Mouse (Mus musculus): ENCODE measurements at regions not wholly inside any gene's neighbourhood (a gene's known extent, or its start where the extent isn't known, plus 50 kb on each side); places are given as distances from the start of the nearest gene placed in this dataset.
A peak's percentile ranks its signal among the peaks of the same experiment; 100 is the strongest.

DNA sequence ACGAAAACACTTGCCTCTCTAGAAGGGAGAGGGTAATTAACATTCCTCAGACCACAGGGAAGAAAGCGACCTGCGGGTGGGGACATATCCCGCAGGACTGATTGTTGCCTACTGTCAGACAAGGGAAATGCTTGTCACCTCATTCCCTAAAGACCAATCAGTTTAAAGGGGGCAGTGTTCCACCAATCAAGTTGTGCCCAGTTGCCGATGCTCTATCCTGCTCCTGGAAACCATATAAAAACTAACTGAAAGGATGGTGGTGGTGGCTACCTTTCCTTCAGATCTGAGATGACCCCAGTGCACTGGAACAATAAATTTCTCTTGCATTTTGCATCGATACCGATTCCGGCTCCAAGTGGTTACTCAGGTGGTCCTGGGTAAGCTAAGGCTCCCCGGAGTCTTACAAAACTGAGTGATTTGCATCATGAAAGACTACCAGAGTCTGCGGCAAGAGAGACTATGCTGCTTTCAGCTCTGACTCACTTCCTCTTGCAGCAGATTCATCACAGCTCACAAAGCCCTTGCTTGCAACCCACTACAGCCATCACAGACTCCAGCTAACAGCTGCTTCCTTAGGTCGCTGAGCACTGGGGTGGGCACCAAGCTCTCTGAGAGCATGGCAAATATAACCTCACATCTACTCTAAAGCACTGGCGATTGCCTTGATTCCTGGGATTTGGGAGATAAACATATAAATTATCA is 533.7 kb upstream of the A830018L16Rik start:
- Histone ChIP-seq H3K4me1 (no peaks in the 10 kb centered on the region), H3K27me3 (replicated peaks) (no peaks in the 10 kb centered on the region), H3K27ac (no peak overlapping the region), H3K4me2 (replicated peaks) (0 out of 2 replicates have a peak overlapping the region, but pooled peaks have one; percentile 18), H3K36me3 (no peaks in the 10 kb centered on the region), H3K4me3 (no peak overlapping the region), H3K9me3 (no peaks in the 10 kb centered on the region), H3K9ac (no peak overlapping the region)
- ATAC-seq (ENCODE audit: low FRiP score, low read depth): peak; percentile 37; the same call in 1 of the 2 replicates
- WGBS: 68% methylated on average over 12 of the region's 12 CpGs

- Histone ChIP-seq H3K4me2 (replicated peaks) (no peak overlapping the region), H3K4me1 (no peaks in the 10 kb centered on the region), H3K9ac (no peak overlapping the region), H3K4me3 (no peak overlapping the region), H3K36me3 (no peaks in the 10 kb centered on the region), H3K27ac (no peak overlapping the region), H3K9me3 (no peaks in the 10 kb centered on the region), H3K27me3 (replicated peaks) (no peaks in the 10 kb centered on the region)
- no peak for ATAC-seq (ENCODE audit: low FRiP score, low read depth)
- WGBS: 79% methylated on average over 2 of the region's 2 CpGs
Measured at GRCm38 (mm10) chr1:10898806-10899205, 515.1 kb upstream of the A830018L16Rik start.

DNA sequence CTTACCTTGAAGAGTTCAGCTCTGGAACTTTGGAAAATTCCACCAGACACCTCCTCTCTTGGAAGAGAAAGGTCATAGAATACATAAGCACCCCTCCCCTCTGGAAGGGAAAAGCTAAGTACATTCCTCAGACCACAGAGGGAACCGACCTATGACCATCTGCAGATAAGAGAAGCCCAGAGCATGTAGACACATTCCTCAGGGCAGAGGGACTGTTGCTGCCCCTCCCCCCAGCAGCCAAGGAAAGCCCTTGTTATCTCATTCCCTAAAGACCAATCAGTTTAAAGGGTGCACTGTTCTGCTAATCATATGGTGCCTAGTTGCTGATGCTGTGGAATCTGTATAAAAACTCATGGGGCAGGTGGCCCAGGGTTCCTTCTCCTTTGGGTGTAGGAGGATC is 511.2 kb upstream of the A830018L16Rik start:
- Histone ChIP-seq H3K27ac (no peak overlapping the region), H3K4me3 (no peak overlapping the region), H3K9me3 (no peaks in the 10 kb centered on the region), H3K4me1 (no peaks in the 10 kb centered on the region), H3K36me3 (no peaks in the 10 kb centered on the region), H3K9ac (no peak overlapping the region), H3K4me2 (replicated peaks) (no peak overlapping the region), H3K27me3 (replicated peaks) (no peaks in the 10 kb centered on the region)
- 76% methylated on average over 1 of the region's 1 CpGs for WGBS
- ATAC-seq (ENCODE audit: low FRiP score, low read depth): no peak

DNA sequence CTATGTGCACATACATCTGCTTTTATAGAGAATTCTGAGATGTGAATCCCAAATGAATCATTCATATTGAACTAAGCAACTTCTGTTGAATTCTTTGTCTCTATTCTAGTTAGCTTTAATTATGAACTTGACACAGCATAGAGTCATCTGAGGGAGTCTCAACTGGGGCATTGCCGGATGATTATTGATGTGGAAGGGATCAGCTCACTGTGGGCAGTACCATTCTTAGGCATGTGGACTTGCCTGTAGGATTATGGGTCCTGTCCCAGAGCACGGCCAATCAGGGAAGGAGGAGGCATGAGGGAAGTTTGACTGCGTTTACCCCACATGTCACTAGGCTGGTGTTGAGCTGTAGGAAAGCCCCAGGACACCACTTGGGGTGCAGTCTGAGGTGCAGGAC is 493.9 kb upstream of the A830018L16Rik start:
- no peaks in the 10 kb centered on the region for H3K4me1 ChIP-seq
- no peak overlapping the region for H3K4me2 ChIP-seq (replicated peaks)
- H3K27me3 ChIP-seq (replicated peaks): no peaks in the 10 kb centered on the region
- H3K9me3 ChIP-seq: no peaks in the 10 kb centered on the region
- 90% methylated on average over 3 of the region's 3 CpGs for WGBS
- H3K4me3 ChIP-seq: no peak overlapping the region
- H3K36me3 ChIP-seq: no peaks in the 10 kb centered on the region
- H3K27ac ChIP-seq: no peak overlapping the region
- ATAC-seq (ENCODE audit: low FRiP score, low read depth): no peak
- H3K9ac ChIP-seq: no peak overlapping the region

- Histone ChIP-seq H3K9ac (no peak overlapping the region), H3K27me3 (replicated peaks) (no peaks in the 10 kb centered on the region), H3K9me3 (no peaks in the 10 kb centered on the region), H3K4me3 (no peak overlapping the region), H3K36me3 (no peaks in the 10 kb centered on the region), H3K27ac (no peak overlapping the region), H3K4me2 (replicated peaks) (no peak overlapping the region), H3K4me1 (no peaks in the 10 kb centered on the region)
- no peak for ATAC-seq (ENCODE audit: low FRiP score, low read depth)
- WGBS: 66% methylated on average over 5 of the region's 5 CpGs
Measured at GRCm38 (mm10) chr1:10932378-10933077, 481.4 kb upstream of the A830018L16Rik start.

DNA sequence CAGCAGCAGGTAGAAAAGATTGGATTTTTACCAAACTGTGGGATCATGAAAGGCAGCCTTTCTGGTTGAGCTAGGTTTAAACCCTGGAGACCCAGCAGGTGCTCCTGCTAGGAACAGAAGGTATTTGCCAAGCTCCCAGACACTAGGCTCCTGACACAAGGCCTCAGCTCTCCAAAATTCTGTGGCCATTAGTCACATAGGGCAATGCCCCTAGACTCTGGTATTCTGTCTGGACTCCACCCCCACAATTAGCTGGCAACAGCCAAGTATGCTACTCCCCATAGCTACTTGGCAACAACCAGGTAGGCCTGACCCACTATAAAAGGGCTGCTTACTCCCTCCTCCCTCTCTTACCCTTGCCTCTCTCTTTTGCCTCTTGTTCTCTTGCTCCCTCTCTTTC is 480.7 kb upstream of the A830018L16Rik start:
- Histone ChIP-seq H3K4me3 (no peak overlapping the region), H3K27me3 (replicated peaks) (no peaks in the 10 kb centered on the region), H3K36me3 (no peaks in the 10 kb centered on the region), H3K9ac (no peak overlapping the region), H3K4me1 (no peaks in the 10 kb centered on the region), H3K9me3 (no peaks in the 10 kb centered on the region), H3K4me2 (replicated peaks) (no peak overlapping the region), H3K27ac (no peak overlapping the region)
- ATAC-seq (ENCODE audit: low FRiP score, low read depth): no peak

- no peak overlapping the region for H3K4me3 ChIP-seq
- H3K4me1 ChIP-seq: no peaks in the 10 kb centered on the region
- H3K4me2 ChIP-seq (replicated peaks): no peak overlapping the region
- ATAC-seq (ENCODE audit: low FRiP score, low read depth): no peak
- no peaks in the 10 kb centered on the region for H3K36me3 ChIP-seq
- no peaks in the 10 kb centered on the region for H3K27me3 ChIP-seq (replicated peaks)
- 59% methylated on average over 3 of the region's 3 CpGs for WGBS
- H3K27ac ChIP-seq: no peak overlapping the region
- H3K9ac ChIP-seq: no peak overlapping the region
- no peaks in the 10 kb centered on the region for H3K9me3 ChIP-seq
Measured at GRCm38 (mm10) chr1:10938436-10938835, 475.5 kb upstream of the A830018L16Rik start.

- no peak overlapping the region for H3K4me2 ChIP-seq (replicated peaks)
- no peak overlapping the region for H3K27ac ChIP-seq
- no peaks in the 10 kb centered on the region for H3K9me3 ChIP-seq
- no peaks in the 10 kb centered on the region for H3K27me3 ChIP-seq (replicated peaks)
- no peaks in the 10 kb centered on the region for H3K4me1 ChIP-seq
- no peak overlapping the region for H3K4me3 ChIP-seq
- ATAC-seq (ENCODE audit: low FRiP score, low read depth): no peak
- 92% methylated on average over 3 of the region's 3 CpGs for WGBS
- H3K36me3 ChIP-seq: no peaks in the 10 kb centered on the region
- H3K9ac ChIP-seq: no peak overlapping the region
Measured at GRCm38 (mm10) chr1:10940326-10940725, 473.6 kb upstream of the A830018L16Rik start.

DNA sequence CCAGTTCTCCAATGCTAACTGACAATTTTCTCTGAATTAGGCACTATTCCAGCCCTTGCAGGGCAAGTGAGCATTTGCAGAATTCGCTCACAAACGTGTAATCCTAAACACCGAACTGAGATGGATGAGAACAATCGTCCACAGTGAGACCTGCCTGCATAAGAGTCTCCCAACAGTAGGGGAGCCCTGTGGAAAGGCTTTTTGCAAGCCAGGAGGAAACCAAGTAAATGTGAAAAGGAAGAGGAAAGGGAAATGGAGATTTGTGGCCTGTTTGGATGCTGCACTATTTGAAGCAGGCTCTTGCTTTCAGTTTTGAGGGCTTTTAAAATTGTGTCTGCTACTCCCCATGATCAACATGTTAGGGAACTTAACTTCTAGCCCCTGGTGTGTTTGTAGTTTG is 470.9 kb upstream of the A830018L16Rik start:
- Histone ChIP-seq H3K4me3 (no peak overlapping the region), H3K9me3 (no peaks in the 10 kb centered on the region), H3K9ac (no peak overlapping the region), H3K4me2 (replicated peaks) (no peak overlapping the region), H3K36me3 (no peaks in the 10 kb centered on the region), H3K27ac (no peak overlapping the region), H3K27me3 (replicated peaks) (no peaks in the 10 kb centered on the region), H3K4me1 (no peaks in the 10 kb centered on the region)
- WGBS: 52% methylated on average over 4 of the region's 4 CpGs
- ATAC-seq (ENCODE audit: low FRiP score, low read depth): no peak
